In the genomic region with DNA sequence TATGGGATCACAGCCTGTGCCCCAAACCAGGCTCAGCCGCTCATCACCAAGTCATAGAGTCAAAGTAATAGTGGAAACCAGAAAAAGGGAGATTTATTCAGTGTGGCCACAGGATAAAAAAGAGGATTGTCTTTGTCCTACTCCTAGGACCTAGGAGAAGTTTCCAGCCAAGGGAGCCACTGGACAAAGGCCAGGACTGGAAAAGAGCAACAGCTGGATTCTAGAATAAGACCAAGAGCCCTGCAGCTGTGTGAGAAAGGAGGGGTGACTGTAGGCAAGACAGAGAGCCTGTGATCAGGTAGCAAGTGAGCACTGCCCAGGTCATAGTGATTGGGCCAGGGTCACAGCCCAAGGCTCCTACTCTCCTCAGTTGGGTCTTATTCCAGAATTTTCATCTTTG, we compare ENCODE assay signal across 19 mouse cellular contexts. TPM values are rescaled to one million over a fixed set of nuclear protein-coding genes. Genes with fewer than 3 reads are reported as not detected.
DNase-seq lines count a peak whose midpoint lies in the region; ATAC-seq and TF ChIP-seq lines count a peak whose summit lies in the region.
"Had no signal": no experiment of that assay in that cellular context is flagged by ENCODE, and none has a peak within 500 bp of the region (broad histone marks: within the 10 kb centered on the region; RNA-seq: fewer than 3 reads in every experiment).

No protein-coding gene starts in this region.

- no peaks in the 10 kb centered on the region for H3K9me3 ChIP-seq in heart, postnatal 0 days (replicated peaks; ENCODE audit: control insufficient read depth, low read length)
- no peaks in the 10 kb centered on the region for H3K9me3 ChIP-seq in hindbrain, postnatal 0 days (ENCODE audit: low read length)
- H3K9me3 ChIP-seq in hindbrain, embryonic 16.5 days (ENCODE audit: control insufficient read depth, low read length), result no peaks in the 10 kb centered on the region
- H3K9me3 ChIP-seq: forebrain, embryonic 10.5 days; heart, embryonic 15.5 days; midbrain, embryonic 13.5 days; neural tube, embryonic 12.5 days had no signal

- ATAC-seq in heart, postnatal 0 days (ENCODE audit: insufficient read depth, low read depth), result no peak
- ATAC-seq in hindbrain, postnatal 0 days, result no peak
- no peak for ATAC-seq in hindbrain, embryonic 16.5 days
- ATAC-seq: CD4-positive, CD25-positive, alpha-beta regulatory T cell, adult 4 months; liver, postnatal 0 days; midbrain, embryonic 13.5 days had no signal

- no peak for TF ChIP-seq EP300 in heart, postnatal 0 days (IDR thresholded peaks at IDR 0.05; ENCODE audit: low read depth)

- peaks cover 16% of the 10 kb centered on the region for H3K4me1 ChIP-seq in brown adipose tissue, adult 24 weeks (ENCODE audit: control insufficient read depth, insufficient read depth, insufficient read length, low read length)
- 0 out of 2 replicates have a peak, but pooled peaks cover 12% of the 10 kb centered on the region for H3K4me1 ChIP-seq in heart, postnatal 0 days (ENCODE audit: control insufficient read depth, insufficient read depth)
- H3K4me1 ChIP-seq in hindbrain, postnatal 0 days (ENCODE audit: insufficient read depth, low read length), result no peaks in the 10 kb centered on the region
- no peaks in the 10 kb centered on the region for H3K4me1 ChIP-seq in hindbrain, embryonic 16.5 days (ENCODE audit: control insufficient read depth, insufficient read depth, low read depth, low read length)
- H3K4me1 ChIP-seq: midbrain, embryonic 13.5 days; neural tube, embryonic 12.5 days had no signal

- 89% methylated on average over 1 of the region's 1 CpGs for WGBS in heart, postnatal 0 days
- WGBS in hindbrain, postnatal 0 days, result 89% methylated on average over 1 of the region's 1 CpGs
- 93% methylated on average over 1 of the region's 1 CpGs for WGBS in hindbrain, embryonic 16.5 days

- no peak overlapping the region for H3K4me3 ChIP-seq in brown adipose tissue, adult 24 weeks (ENCODE audit: insufficient read depth, low read depth, low read length)
- no peak overlapping the region for H3K4me3 ChIP-seq in heart, postnatal 0 days (ENCODE audit: low read depth, low read length)
- no peak overlapping the region for H3K4me3 ChIP-seq in hindbrain, postnatal 0 days (ENCODE audit: low read length)
- H3K4me3 ChIP-seq in hindbrain, embryonic 16.5 days (ENCODE audit: low read length), result no peak overlapping the region
- H3K4me3 ChIP-seq: forebrain, embryonic 10.5 days; heart, embryonic 15.5 days; midbrain, embryonic 13.5 days; neural tube, embryonic 12.5 days had no signal

- peak; percentile 71 for DNase-seq in kidney, postnatal 10 days
- no peak for DNase-seq in kidney, adult 9 months
- DNase-seq in heart, postnatal 0 days (ENCODE audit: low spot score), result no peak
- peak; percentile 69 for DNase-seq in skeletal muscle tissue, adult 2 months (ENCODE audit: low read depth, low spot score)
- no peak for DNase-seq in hindbrain, postnatal 0 days (ENCODE audit: low spot score)
- DNase-seq: cerebellum, postnatal 10 days; kidney, adult 8-10 months; layer of hippocampus, postnatal 36 days; liver, postnatal 0 days; retina, postnatal 1 day; thymus, postnatal 4 days had no signal

- H3K27ac ChIP-seq in brown adipose tissue, adult 24 weeks (replicated peaks; ENCODE audit: low read depth, low read length), result peak overlapping the region; percentile 62
- H3K27ac ChIP-seq in heart, postnatal 0 days (ENCODE audit: low read depth), result peak overlapping the region; percentile 20; the same call in 1 of the 2 replicates
- H3K27ac ChIP-seq in hindbrain, postnatal 0 days, result no peak overlapping the region
- H3K27ac ChIP-seq in hindbrain, embryonic 16.5 days (ENCODE audit: low read depth, low read length), result no peak overlapping the region
- H3K27ac ChIP-seq: forebrain, embryonic 10.5 days; heart, embryonic 15.5 days; midbrain, embryonic 13.5 days; neural tube, embryonic 12.5 days had no signal

- TF ChIP-seq CTCF in heart, postnatal 0 days (IDR thresholded peaks at IDR 0.05; ENCODE audit: low read depth), result no peak
- TF ChIP-seq CTCF in hindbrain, postnatal 0 days (IDR thresholded peaks at IDR 0.05; ENCODE audit: low read depth), result no peak

- no peak overlapping the region for H3K9ac ChIP-seq in heart, postnatal 0 days (replicated peaks; ENCODE audit: low read depth, low read length)
- no peak overlapping the region for H3K9ac ChIP-seq in hindbrain, postnatal 0 days (replicated peaks; ENCODE audit: low read length)
- H3K9ac ChIP-seq in hindbrain, embryonic 16.5 days (ENCODE audit: low read depth, low read length), result no peak overlapping the region
- H3K9ac ChIP-seq: heart, embryonic 15.5 days; liver, postnatal 0 days; midbrain, embryonic 13.5 days; neural tube, embryonic 12.5 days had no signal

- H3K27me3 ChIP-seq in heart, postnatal 0 days (ENCODE audit: control insufficient read depth, insufficient read depth, low read length), result no peaks in the 10 kb centered on the region
- H3K27me3 ChIP-seq in hindbrain, postnatal 0 days (ENCODE audit: insufficient read depth, low read length), result no peaks in the 10 kb centered on the region
- H3K27me3 ChIP-seq in hindbrain, embryonic 16.5 days (replicated peaks; ENCODE audit: control insufficient read depth, insufficient read depth, low read length), result no peaks in the 10 kb centered on the region
- H3K27me3 ChIP-seq: heart, embryonic 15.5 days; midbrain, embryonic 13.5 days; neural tube, embryonic 12.5 days; Patski had no signal

- no peaks in the 10 kb centered on the region for H3K36me3 ChIP-seq in heart, postnatal 0 days (replicated peaks; ENCODE audit: control insufficient read depth, insufficient read depth, low read length)
- no peaks in the 10 kb centered on the region for H3K36me3 ChIP-seq in hindbrain, postnatal 0 days (ENCODE audit: insufficient read depth, low read length)
- H3K36me3 ChIP-seq in hindbrain, embryonic 16.5 days (ENCODE audit: control insufficient read depth, insufficient read depth, low read length), result no peaks in the 10 kb centered on the region
- H3K36me3 ChIP-seq: forebrain, embryonic 10.5 days; heart, embryonic 15.5 days; midbrain, embryonic 13.5 days; neural tube, embryonic 12.5 days had no signal

- no peak overlapping the region for H3K4me2 ChIP-seq in heart, postnatal 0 days (ENCODE audit: low read depth, low read length)
- H3K4me2 ChIP-seq in hindbrain, postnatal 0 days (ENCODE audit: low read depth, low read length), result no peak overlapping the region
- no peak overlapping the region for H3K4me2 ChIP-seq in hindbrain, embryonic 16.5 days (ENCODE audit: low read length)
- H3K4me2 ChIP-seq: heart, embryonic 15.5 days; midbrain, embryonic 13.5 days; neural tube, embryonic 12.5 days had no signal

RNA-seq across cellular contexts. Expression of gene Htra3, which starts 32.7 kb away (rescaled TPM):
- 60.4 and 62.3 TPM in 2 replicates for polyA plus RNA-seq in brown adipose tissue, adult 24 weeks (2012; ENCODE audit: insufficient read depth, insufficient read length, missing spikeins)
- 43.3 and 49.5 TPM in 2 replicates for total RNA-seq in heart, postnatal 0 days (2014; rRNA removed; ENCODE audit: low replicate concordance)
- polyA plus RNA-seq in heart, postnatal 0 days (2015; fragmentation: Nextera tagmentation; extraction: Ambion mirVana), result 17.2 and 19.2 TPM in 2 replicates
- 30.7 and 36.5 TPM in 2 replicates for total RNA-seq in hindbrain, postnatal 0 days (2014; rRNA removed)
- polyA plus RNA-seq in hindbrain, postnatal 0 days (2015; fragmentation: Nextera tagmentation; extraction: Ambion mirVana), result 19.6 and 20.1 TPM in 2 replicates
- polyA plus RNA-seq in hindbrain, embryonic 16.5 days (2015; fragmentation: Nextera tagmentation; extraction: Ambion mirVana), result 17.3 and 25.5 TPM in 2 replicates
- polyA plus RNA-seq: CD4-positive, CD25-positive, alpha-beta regulatory T cell, adult 4 months had no signal

Comparison
In these comparisons a context has a peak if more than half of its experiments do, and no peak if none do; other contexts are left out.
1. DNase-seq: peak in kidney, postnatal 10 days (single experiment) and skeletal muscle tissue, adult 2 months (single experiment); none in kidney, adult 9 months (single experiment), heart, postnatal 0 days (single experiment) and hindbrain, postnatal 0 days (single experiment).
2. H3K27ac ChIP-seq: peak in brown adipose tissue, adult 24 weeks (single experiment) and heart, postnatal 0 days (single experiment); none in hindbrain, postnatal 0 days (single experiment) and hindbrain, embryonic 16.5 days (single experiment).